Mouse (Mus musculus) heart, postnatal 25 days (tissue): ENCODE data around the gene Sbds. TPM values are rescaled to one million over a fixed set of nuclear protein-coding genes. Genes with fewer than 3 reads are reported as not detected.

ENCODE experiments used
- DNase-seq: peaks from one replicate; pipeline ENCODE4 v3.0.0; 2022; ENCODE audit warnings: low spot score
- intact Hi-C: fragments of 180-260 bp; cut with DNase I; formaldehyde crosslinking; loops from one replicate; pipeline ENCODE4 v1.15.1; 2025
- total RNA-seq, 2 experiments: library from RNA; stranded (reverse); gene quantifications; 2 replicates each; pipeline ENCODE4 v1.2.3; 2021

Sbds gene
- total RNA-seq, 2 experiments from 2014 or later = 39.2 to 43.9 TPM

DNA sequence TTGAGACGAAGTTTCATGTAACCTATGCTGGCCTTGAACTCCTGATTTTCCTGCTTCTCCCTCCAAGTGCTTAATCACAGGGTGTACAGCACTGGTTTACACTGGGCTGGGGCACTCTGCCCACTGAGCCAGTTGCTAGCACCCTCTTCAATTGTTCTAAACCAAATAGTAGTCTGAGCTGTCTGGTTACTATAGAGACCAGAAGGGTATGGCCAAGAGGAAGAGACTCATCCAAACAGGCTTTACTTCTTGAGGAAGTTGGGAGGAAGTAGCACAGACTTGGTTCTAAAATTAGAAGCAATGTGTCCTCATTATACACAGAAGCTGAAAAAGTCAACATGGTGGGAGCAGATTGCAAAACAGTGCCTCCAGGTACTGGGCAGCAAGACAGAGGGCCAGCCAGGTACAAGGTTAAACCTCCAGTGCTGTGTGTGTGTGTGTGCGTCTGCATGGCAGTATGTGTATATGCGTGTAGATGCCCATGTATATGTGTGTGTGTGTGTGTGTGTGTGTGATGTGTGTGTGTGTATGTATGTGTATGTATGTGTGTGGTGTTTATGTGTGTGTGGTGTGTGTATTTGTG, 49.8 kb downstream of the Sbds start:
- no peak for DNase-seq
- intact Hi-C loops = no loop called here

GRCm38 (mm10) chr5:130204560-130204959, 50.8 kb downstream of the Sbds start:
- DNase-seq = no peak
- intact Hi-C loops = no loop called here

DNA sequence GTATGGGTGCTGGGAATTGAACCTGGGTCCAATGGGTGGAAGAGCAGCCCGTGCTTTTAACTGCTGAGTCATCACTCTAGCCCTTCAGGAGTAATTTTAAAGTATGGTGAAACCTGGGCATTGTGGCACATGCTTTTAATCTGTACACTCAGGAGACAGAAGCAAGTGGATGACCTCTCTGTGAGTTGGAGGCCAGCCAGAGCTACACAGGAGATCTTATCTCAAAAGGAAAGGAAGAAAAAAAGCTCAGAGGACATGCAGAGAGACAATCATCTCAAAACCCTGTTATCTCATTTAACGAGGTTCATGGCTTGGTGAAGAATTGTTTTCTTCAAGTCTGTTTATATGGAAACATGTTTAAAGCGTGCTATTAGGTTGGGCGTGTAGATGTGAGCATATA, 51.4 kb downstream of the Sbds start:
- no peak for DNase-seq
- intact Hi-C loops = no loop called here

GRCm38 (mm10) chr5:130200233-130201029, 54.9 kb downstream of the Sbds start:
- DNase-seq = no peak
- intact Hi-C loops = no loop called here

- intact Hi-C loops = no loop called here
- DNase-seq = no peak
These were observed 57.3 kb downstream of the Sbds start for GRCm38 (mm10) chr5:130197981-130198380.

GRCm38 (mm10) chr5:130197454-130197853, 57.9 kb downstream of the Sbds start:
- intact Hi-C loops = no loop called here

DNA sequence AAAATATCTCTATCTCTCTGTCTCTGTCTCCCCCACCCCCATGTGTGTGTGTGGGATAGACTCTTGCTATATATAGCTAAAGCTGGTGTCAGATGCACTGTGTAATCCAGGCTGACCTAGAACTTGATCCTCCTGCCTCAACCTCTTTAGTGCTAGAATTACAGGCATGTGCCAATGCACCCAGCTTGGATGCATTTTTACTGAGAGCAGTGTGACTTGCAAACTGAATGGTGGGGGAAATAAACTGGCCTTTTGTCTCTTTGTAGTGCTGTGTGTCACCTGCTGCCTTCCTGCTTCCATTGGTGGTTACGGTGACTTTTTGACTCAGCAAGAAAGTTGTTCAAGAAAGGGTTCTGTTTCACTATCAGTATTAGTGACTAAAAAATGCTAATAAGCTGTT, 59.0 kb downstream of the Sbds start:
- no peak for DNase-seq
- intact Hi-C loops = no loop called here

More at GRCm38 (mm10) chr5:130197454-130197853, 57.9 kb downstream of the Sbds start:
- no peak for DNase-seq

Other genes with a start within 250 kb of the Sbds start
- gene Asl, start 226.3 kb downstream of the Sbds start, total RNA-seq = 1 to 10 TPM; 4.8 to 6.3 TPM
- gene Crcp, start 226.2 kb downstream of the Sbds start, total RNA-seq = 10 to 100 TPM; 10.1 to 11.5 TPM
- 10 to 100 TPM; 10.7 to 13.7 TPM for gene Tpst1, start 182.2 kb downstream of the Sbds start, total RNA-seq
- 1 to 10 TPM; 2.0 to 2.6 TPM for gene Kctd7, start 110.7 kb downstream of the Sbds start, total RNA-seq
- 10 to 100 TPM; 18.5 to 20.2 TPM for gene Rabgef1, start 83.7 kb downstream of the Sbds start, total RNA-seq
- 10 to 100 TPM; 32.8 to 33.6 TPM for gene Tmem248, start 38.4 kb downstream of the Sbds start, total RNA-seq
- 1 to 10 TPM; 7.7 to 7.9 TPM for gene Tyw1, start 89 bp upstream of the Sbds start, total RNA-seq
- under 1 TPM in 1 of 2 experiments, not detected in 1; 0.06 TPM for gene Caln1, start 113.9 kb upstream of the Sbds start, total RNA-seq
- gene A330070K13Rik, start 129.1 kb upstream of the Sbds start, total RNA-seq = not detected